Mouse (Mus musculus): ENCODE results near the gene Hfe2. TPM values are rescaled to one million over a fixed set of nuclear protein-coding genes. Genes with fewer than 3 reads are reported as not detected.

Gene Hfe2
- polyA plus RNA-seq, 1 experiment from 2014 or later: 7.9 TPM

DNA sequence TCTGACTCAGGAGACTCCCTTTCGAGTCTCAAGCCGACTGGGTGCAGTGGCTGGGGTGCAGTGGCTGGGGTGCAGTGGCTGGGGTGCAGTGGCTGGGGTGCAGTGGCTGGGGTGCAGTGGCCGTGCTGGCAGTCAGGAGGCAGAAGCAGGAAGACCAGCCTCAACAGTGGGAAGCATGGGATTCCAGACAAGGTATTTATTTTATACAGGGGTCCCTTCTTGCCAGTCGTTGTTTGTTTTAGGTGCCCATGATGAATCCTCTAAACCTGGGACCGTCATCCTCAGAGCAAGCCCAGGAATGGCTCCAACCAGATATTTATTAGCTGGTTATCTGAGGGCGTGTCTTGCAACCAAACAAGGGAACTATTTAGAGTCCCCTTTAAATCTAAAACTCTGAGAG lies 28.6 kb downstream of the Hfe2 start:
- Histone ChIP-seq H3K36me3 (no peaks in the 10 kb centered on the region), H3K27me3 (no peaks in the 10 kb centered on the region), H3K9me3 (replicated peaks) (no peaks in the 10 kb centered on the region), H3K4me2 (no peak overlapping the region), H3K9ac (no peak overlapping the region), H3K4me1 (replicated peaks) (peaks cover 57% of the 10 kb centered on the region), H3K4me3 (no peak overlapping the region), H3K27ac (no peak overlapping the region)
- no peak for ATAC-seq (replicated peaks; ENCODE audit: insufficient number of reproducible peaks, insufficient read depth, low FRiP score, low read depth)
- 69% methylated on average over 6 of the region's 6 CpGs for WGBS

- WGBS: 84% methylated on average over 6 of the region's 6 CpGs
- no peak overlapping the region for H3K4me2 ChIP-seq
- no peak overlapping the region for H3K9ac ChIP-seq
- H3K27me3 ChIP-seq: no peaks in the 10 kb centered on the region
- no peak overlapping the region for H3K4me3 ChIP-seq
- H3K4me1 ChIP-seq (replicated peaks): peaks cover 53% of the 10 kb centered on the region
- H3K36me3 ChIP-seq: no peaks in the 10 kb centered on the region
- no peak for ATAC-seq (replicated peaks; ENCODE audit: insufficient number of reproducible peaks, insufficient read depth, low FRiP score, low read depth)
- peak overlapping the region; percentile 97 for H3K27ac ChIP-seq
- no peaks in the 10 kb centered on the region for H3K9me3 ChIP-seq (replicated peaks)
Measured at GRCm38 (mm10) chr3:96554251-96554650, 29.3 kb downstream of the Hfe2 start.

- ATAC-seq (replicated peaks; ENCODE audit: insufficient number of reproducible peaks, insufficient read depth, low FRiP score, low read depth): peak; percentile 39
Measured at GRCm38 (mm10) chr3:96555041-96555596, 30.1 kb downstream of the Hfe2 start.

DNA sequence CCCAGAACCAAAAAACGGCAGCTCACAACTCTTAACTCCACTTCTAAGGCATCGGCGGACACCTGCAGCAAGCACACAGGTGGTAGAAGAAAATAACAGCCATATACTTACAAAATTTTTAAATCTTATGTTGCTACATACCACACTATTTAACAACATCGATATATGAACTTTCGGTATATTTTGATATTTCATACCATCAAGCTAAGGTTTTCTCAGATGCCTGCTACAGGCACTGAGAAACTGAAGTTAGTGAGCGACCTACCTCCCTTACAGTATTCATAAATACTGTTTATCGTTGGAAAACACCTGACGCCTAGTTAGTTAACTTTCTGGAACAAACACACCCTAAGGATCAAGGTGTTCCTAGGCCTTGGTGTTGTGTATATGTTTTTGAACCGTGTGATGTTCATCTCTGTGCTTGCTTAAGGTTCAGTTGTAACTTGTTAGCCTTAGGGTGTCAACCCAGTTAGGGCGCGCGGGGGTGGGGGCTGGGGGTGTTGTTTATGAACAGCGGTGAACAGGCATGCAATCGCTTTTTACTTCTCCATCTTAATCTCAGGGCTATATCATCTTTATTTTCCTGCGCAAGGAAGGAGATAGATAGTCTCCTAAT lies 31.1 kb downstream of the Hfe2 start:
- Histone ChIP-seq H3K4me3 (peak overlapping the region; percentile 73), H3K27ac (peak overlapping the region; percentile 97), H3K9me3 (replicated peaks) (no peaks in the 10 kb centered on the region), H3K9ac (0 out of 2 replicates have a peak overlapping the region, but pooled peaks have one; percentile 21), H3K4me1 (replicated peaks) (peaks cover 41% of the 10 kb centered on the region), H3K4me2 (peak overlapping the region; percentile 79), H3K27me3 (no peaks in the 10 kb centered on the region), H3K36me3 (peaks cover 16% of the 10 kb centered on the region)
- WGBS: 72% methylated on average over 15 of the region's 15 CpGs
- no peak for ATAC-seq (replicated peaks; ENCODE audit: insufficient number of reproducible peaks, insufficient read depth, low FRiP score, low read depth)

More at GRCm38 (mm10) chr3:96555041-96555596, 30.1 kb downstream of the Hfe2 start:
- peak overlapping the region; percentile 79 for H3K4me2 ChIP-seq
- H3K4me1 ChIP-seq (replicated peaks): peaks cover 45% of the 10 kb centered on the region
- peak overlapping the region; percentile 2; the same call in 1 of the 2 replicates for H3K4me3 ChIP-seq
- H3K36me3 ChIP-seq: peaks cover 7% of the 10 kb centered on the region; the same call in 1 of the 2 replicates
- 18% methylated on average over 12 of the region's 12 CpGs for WGBS
- peak overlapping the region; percentile 97 for H3K27ac ChIP-seq
- H3K27me3 ChIP-seq: no peaks in the 10 kb centered on the region
- H3K9me3 ChIP-seq (replicated peaks): no peaks in the 10 kb centered on the region
- peak overlapping the region; percentile 21; the same call in 1 of the 2 replicates for H3K9ac ChIP-seq

GRCm38 (mm10) chr3:96556651-96557635 lies 32.0 kb downstream of the Hfe2 start:
- peak overlapping the region; percentile 79 for H3K4me2 ChIP-seq
- H3K9me3 ChIP-seq (replicated peaks): no peaks in the 10 kb centered on the region
- H3K4me3 ChIP-seq: peak overlapping the region; percentile 73
- ATAC-seq (replicated peaks; ENCODE audit: insufficient number of reproducible peaks, insufficient read depth, low FRiP score, low read depth): no peak
- peaks cover 39% of the 10 kb centered on the region for H3K4me1 ChIP-seq (replicated peaks)
- H3K27ac ChIP-seq: peak overlapping the region; percentile 97
- H3K9ac ChIP-seq: peak overlapping the region; percentile 67
- peaks cover 20% of the 10 kb centered on the region for H3K36me3 ChIP-seq
- WGBS: 2% methylated on average over 22 of the region's 22 CpGs
- no peaks in the 10 kb centered on the region for H3K27me3 ChIP-seq

- Histone ChIP-seq H3K27ac (peak within 1 kb of the TSS; percentile 97), H3K9me3 (replicated peaks) (no peaks in the 10 kb centered on the region), H3K9ac (peak within 1 kb of the TSS; percentile 90), H3K4me2 (peak within 1 kb of the TSS; percentile 79), H3K27me3 (no peaks in the 10 kb centered on the region), H3K4me3 (peak within 1 kb of the TSS; percentile 73), H3K4me1 (replicated peaks) (peaks cover 40% of the 10 kb centered on the region), H3K36me3 (peaks cover 20% of the 10 kb centered on the region)
- ATAC-seq (replicated peaks; ENCODE audit: insufficient number of reproducible peaks, insufficient read depth, low FRiP score, low read depth): peak; percentile 96
- under 1% methylated on average over 26 of the region's 26 CpGs for WGBS
Measured at GRCm38 (mm10) chr3:96557694-96558093, 32.7 kb downstream of the Hfe2 start, which contains the start of gene Txnip. Gene Txnip, plus strand, starts transcription at chr3:96557957.

DNA sequence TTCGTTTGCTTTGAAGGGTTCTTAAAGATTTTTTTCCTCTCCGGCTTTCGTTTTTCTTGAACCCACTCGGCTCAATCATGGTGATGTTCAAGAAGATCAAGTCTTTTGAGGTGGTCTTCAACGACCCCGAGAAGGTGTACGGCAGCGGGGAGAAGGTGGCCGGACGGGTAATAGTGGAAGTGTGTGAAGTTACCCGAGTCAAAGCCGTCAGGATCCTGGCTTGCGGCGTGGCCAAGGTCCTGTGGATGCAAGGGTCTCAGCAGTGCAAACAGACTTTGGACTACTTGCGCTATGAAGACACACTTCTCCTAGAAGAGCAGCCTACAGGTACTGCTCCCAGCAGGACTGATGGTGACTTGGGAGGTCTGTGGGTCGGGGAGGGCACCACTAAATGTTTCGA lies 33.2 kb downstream of the Hfe2 start:
- no peaks in the 10 kb centered on the region for H3K9me3 ChIP-seq (replicated peaks)
- H3K9ac ChIP-seq: peak overlapping the region; percentile 90
- peaks cover 40% of the 10 kb centered on the region for H3K4me1 ChIP-seq (replicated peaks)
- under 1% methylated on average over 17 of the region's 17 CpGs for WGBS
- H3K27me3 ChIP-seq: no peaks in the 10 kb centered on the region
- H3K4me3 ChIP-seq: peak overlapping the region; percentile 73
- H3K27ac ChIP-seq: peak overlapping the region; percentile 96
- H3K36me3 ChIP-seq: peaks cover 20% of the 10 kb centered on the region
- peak overlapping the region; percentile 66 for H3K4me2 ChIP-seq
- ATAC-seq (replicated peaks; ENCODE audit: insufficient number of reproducible peaks, insufficient read depth, low FRiP score, low read depth): no peak

DNA sequence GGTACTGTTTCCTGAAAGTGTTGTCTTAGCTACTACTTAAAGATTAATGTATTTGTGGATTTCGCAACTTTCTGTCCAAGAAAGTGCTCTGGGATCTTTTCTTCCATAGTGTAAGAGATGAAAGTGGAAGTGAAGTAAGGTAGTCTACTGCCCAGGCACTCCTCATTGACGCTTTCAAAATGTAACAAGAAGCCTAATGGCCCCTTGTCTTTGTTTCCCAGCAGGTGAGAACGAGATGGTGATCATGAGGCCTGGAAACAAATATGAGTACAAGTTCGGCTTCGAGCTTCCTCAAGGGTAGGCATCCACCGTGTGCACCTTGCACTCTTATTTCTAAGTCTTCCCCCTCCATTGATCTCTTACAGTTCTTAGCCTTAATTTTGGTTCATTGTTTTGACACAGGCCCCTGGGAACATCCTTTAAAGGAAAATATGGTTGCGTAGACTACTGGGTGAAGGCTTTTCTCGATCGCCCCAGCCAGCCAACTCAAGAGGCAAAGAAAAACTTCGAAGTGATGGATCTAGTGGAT lies 33.8 kb downstream of the Hfe2 start:
- Histone ChIP-seq H3K36me3 (peaks cover 20% of the 10 kb centered on the region), H3K27ac (peak overlapping the region; percentile 96), H3K4me2 (peak overlapping the region; percentile 66), H3K4me1 (replicated peaks) (peaks cover 40% of the 10 kb centered on the region), H3K4me3 (peak overlapping the region; percentile 73), H3K9ac (peak overlapping the region; percentile 90), H3K9me3 (replicated peaks) (no peaks in the 10 kb centered on the region), H3K27me3 (no peaks in the 10 kb centered on the region)
- ATAC-seq (replicated peaks; ENCODE audit: insufficient number of reproducible peaks, insufficient read depth, low FRiP score, low read depth): no peak
- 10% methylated on average over 10 of the region's 10 CpGs for WGBS

DNA sequence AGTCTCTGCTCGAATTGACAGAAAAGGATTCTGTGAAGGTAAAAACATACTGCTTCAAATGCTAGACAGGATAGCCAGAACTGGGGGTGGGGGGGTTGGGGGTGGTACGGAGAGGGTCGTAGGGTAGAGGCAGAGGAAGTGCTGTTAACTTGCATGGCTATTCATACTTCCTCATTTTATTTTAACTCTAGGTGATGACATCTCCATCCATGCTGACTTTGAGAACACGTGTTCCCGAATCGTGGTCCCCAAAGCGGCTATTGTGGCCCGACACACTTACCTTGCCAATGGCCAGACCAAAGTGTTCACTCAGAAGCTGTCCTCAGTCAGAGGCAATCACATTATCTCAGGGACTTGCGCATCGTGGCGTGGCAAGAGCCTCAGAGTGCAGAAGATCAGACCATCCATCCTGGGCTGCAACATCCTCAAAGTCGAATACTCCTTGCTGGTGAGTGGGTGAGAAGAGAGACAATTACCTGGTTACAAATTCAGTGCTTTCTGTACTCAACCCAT lies 34.5 kb downstream of the Hfe2 start:
- Histone ChIP-seq H3K36me3 (peaks cover 20% of the 10 kb centered on the region), H3K27ac (peak overlapping the region; percentile 96), H3K4me3 (peak overlapping the region; percentile 73), H3K9me3 (replicated peaks) (no peaks in the 10 kb centered on the region), H3K27me3 (no peaks in the 10 kb centered on the region), H3K9ac (peak overlapping the region; percentile 90), H3K4me2 (peak overlapping the region; percentile 66), H3K4me1 (replicated peaks) (peaks cover 40% of the 10 kb centered on the region)
- WGBS: 24% methylated on average over 12 of the region's 12 CpGs
- no peak for ATAC-seq (replicated peaks; ENCODE audit: insufficient number of reproducible peaks, insufficient read depth, low FRiP score, low read depth)

- peaks cover 20% of the 10 kb centered on the region for H3K36me3 ChIP-seq
- ATAC-seq (replicated peaks; ENCODE audit: insufficient number of reproducible peaks, insufficient read depth, low FRiP score, low read depth): no peak
- peaks cover 37% of the 10 kb centered on the region for H3K4me1 ChIP-seq (replicated peaks)
- WGBS: 36% methylated on average over 23 of the region's 23 CpGs
- H3K27me3 ChIP-seq: no peaks in the 10 kb centered on the region
- H3K9me3 ChIP-seq (replicated peaks): no peaks in the 10 kb centered on the region
- H3K9ac ChIP-seq: peak overlapping the region; percentile 90
- peak overlapping the region; percentile 66 for H3K4me2 ChIP-seq
- peak overlapping the region; percentile 96 for H3K27ac ChIP-seq
- peak overlapping the region; percentile 73 for H3K4me3 ChIP-seq
Measured at GRCm38 (mm10) chr3:96559911-96560850, 35.2 kb downstream of the Hfe2 start.

Data from heart, embryonic 15.5 days (tissue).